ENCODE assay signal across 8 mouse cellular contexts in genomic region chr4:120032320-120032983, GRCm38 (mm10). TPM values are rescaled to one million over a fixed set of nuclear protein-coding genes. Genes with fewer than 3 reads are reported as not detected.
DNase-seq lines count a peak whose midpoint lies in the region; ATAC-seq and TF ChIP-seq lines count a peak whose summit lies in the region.

No protein-coding gene starts in this region.

- H3K4me1 ChIP-seq in ES-E14 (ENCODE audit: control insufficient read depth in 2 of 2, insufficient read depth in 2 of 2, low read length in 2 of 2, poor library complexity in 1 of 2), result 0 out of 4 replicates have a peak, but pooled peaks cover 0 to 2% of the 10 kb centered on the region in 2 experiments
- peaks cover 20% of the 10 kb centered on the region for H3K4me1 ChIP-seq in cerebellum, adult 2 months (ENCODE audit: control insufficient read depth, insufficient read depth, low read length)
- H3K4me1 ChIP-seq in hindbrain, embryonic 13.5 days (replicated peaks), result peaks cover 28% of the 10 kb centered on the region
- H3K4me1 ChIP-seq in lung, postnatal 0 days (ENCODE audit: insufficient read depth, low read depth, low read length), result no peaks in the 10 kb centered on the region; the same call in 1 of the 2 replicates

- H3K27me3 ChIP-seq in cerebellum, adult 2 months (ENCODE audit: control insufficient read depth, insufficient read depth, low read length), result no peaks in the 10 kb centered on the region
- peaks cover 73% of the 10 kb centered on the region for H3K27me3 ChIP-seq in hindbrain, embryonic 13.5 days
- H3K27me3 ChIP-seq in lung, postnatal 0 days (replicated peaks; ENCODE audit: insufficient read depth, low read length), result no peaks in the 10 kb centered on the region; the same call in 1 of the 2 replicates

- no peak for TF ChIP-seq EP300 in lung, postnatal 0 days (IDR thresholded peaks at IDR 0.05)

- DNase-seq in ES-E14 (ENCODE audit: low read depth, low spot score), result peak; percentile 22
- DNase-seq in cerebellum, adult 2 months, result peak; percentile 58 to 75
- peak; percentile 59 to 63 for DNase-seq in frontal cortex, postnatal 10 days (ENCODE audit: low spot score in 2 of 2)
- peak; percentile 49 to 56 for DNase-seq in layer of hippocampus, postnatal 25 days (ENCODE audit: extremely low spot score in 1 of 2, low spot score in 1 of 2)
- peak; percentile 85 for DNase-seq in lung, postnatal 0 days (ENCODE audit: low spot score)
- DNase-seq in ovary, postnatal 36 days (ENCODE audit: low spot score), result peak; percentile 44
- peak; percentile 81 for DNase-seq in thymus, postnatal 25 days

- 0 out of 2 replicates have a peak overlapping the region, but pooled peaks have one; percentile 12 for H3K9ac ChIP-seq in ES-E14 (ENCODE audit: insufficient read depth, low read depth, low read length, poor library complexity, severe bottlenecking)
- peak overlapping the region; percentile 82 for H3K9ac ChIP-seq in hindbrain, embryonic 13.5 days
- no peak overlapping the region for H3K9ac ChIP-seq in lung, postnatal 0 days (replicated peaks; ENCODE audit: low read depth)

- in situ Hi-C loops in ES-E14 (cut with MboI; ENCODE audit: low sequenced_read_pairs in 2 of 2, unreplicated experiment in 2 of 2), result no loop called here

- H3K4me2 ChIP-seq in hindbrain, embryonic 13.5 days, result peak overlapping the region; percentile 92
- peak overlapping the region; percentile 91 for H3K4me2 ChIP-seq in lung, postnatal 0 days (replicated peaks; ENCODE audit: low read depth, low read length)

- peak overlapping the region; percentile 59 to 77 for H3K4me3 ChIP-seq in ES-E14 (ENCODE audit: insufficient read depth in 1 of 2, low read depth in 1 of 2, low read length in 2 of 2, poor library complexity in 1 of 2, severe bottlenecking in 1 of 2)
- peak overlapping the region; percentile 64 for H3K4me3 ChIP-seq in cerebellum, adult 2 months (replicated peaks; ENCODE audit: insufficient read depth, low read depth, low read length)
- H3K4me3 ChIP-seq in hindbrain, embryonic 13.5 days, result peak overlapping the region; percentile 63
- peak overlapping the region; percentile 58 for H3K4me3 ChIP-seq in lung, postnatal 0 days (ENCODE audit: low read depth, low read length)

- no peaks in the 10 kb centered on the region for H3K36me3 ChIP-seq in ES-E14 (ENCODE audit: control insufficient read depth, insufficient read depth, low read length, poor library complexity, severe bottlenecking)
- H3K36me3 ChIP-seq in hindbrain, embryonic 13.5 days, result no peaks in the 10 kb centered on the region
- no peaks in the 10 kb centered on the region for H3K36me3 ChIP-seq in lung, postnatal 0 days (ENCODE audit: insufficient read depth, low read length)

- ATAC-seq in hindbrain, embryonic 13.5 days (ENCODE audit: low FRiP score), result peak; percentile 77
- ATAC-seq in lung, postnatal 0 days, result peak; percentile 92

- no peak for TF ChIP-seq POLR2A in cerebellum, adult 2 months (IDR thresholded peaks at IDR 0.05; ENCODE audit: borderline replicate concordance, insufficient read depth, low read length)

- WGBS in cerebellum, adult 2 months, result 3% methylated on average over 70 of the region's 70 CpGs
- WGBS in hindbrain, embryonic 13.5 days, result under 1% methylated on average over 51 of the region's 70 CpGs
- under 1% methylated on average over 34 of the region's 70 CpGs for WGBS in lung, postnatal 0 days

- no peak overlapping the region for H3K27ac ChIP-seq in ES-E14 (ENCODE audit: insufficient read depth, low read depth, low read length, poor library complexity, severe bottlenecking)
- no peak overlapping the region; the same call in 1 of the 2 replicates for H3K27ac ChIP-seq in cerebellum, adult 2 months (ENCODE audit: insufficient read depth, low read length)
- peak overlapping the region; percentile 70 for H3K27ac ChIP-seq in hindbrain, embryonic 13.5 days
- peak overlapping the region; percentile 72 for H3K27ac ChIP-seq in lung, postnatal 0 days (ENCODE audit: low read length)

- no peak for TF ChIP-seq CTCF in cerebellum, adult 2 months (IDR thresholded peaks at IDR 0.05; ENCODE audit: borderline replicate concordance, insufficient read depth, low read depth, low read length)
- TF ChIP-seq CTCF in lung, postnatal 0 days (IDR thresholded peaks at IDR 0.05), result no peak

- H3K9me3 ChIP-seq in ES-E14 (ENCODE audit: control insufficient read depth, insufficient read depth, low read depth, low read length), result no peaks in the 10 kb centered on the region
- H3K9me3 ChIP-seq in hindbrain, embryonic 13.5 days, result no peaks in the 10 kb centered on the region
- no peaks in the 10 kb centered on the region for H3K9me3 ChIP-seq in lung, postnatal 0 days (ENCODE audit: low read length)

TF ChIP-seq in ES-E14, 5 proteins besides CTCF, POLR2A, EP300 and RAD21:
- TF ChIP-seq MAFK (IDR thresholded peaks at IDR 0.05; ENCODE audit: insufficient read depth, low read depth, low read length) (no peak), ZC3H11A (IDR thresholded peaks at IDR 0.05; ENCODE audit: borderline replicate concordance, low read depth, low read length) (no peak), HCFC1 (IDR thresholded peaks at IDR 0.05; ENCODE audit: borderline replicate concordance, insufficient read depth, low read length) (no peak), ZNF384 (IDR thresholded peaks at IDR 0.05; ENCODE audit: low read depth, low read length) (no peak), CHD2 (IDR thresholded peaks at IDR 0.05; ENCODE audit: low read depth, low read length) (no peak)

RNA-seq across cellular contexts. Expression of gene AL607142.1, which starts 32.3 kb away (rescaled TPM):
- total RNA-seq in ES-E14 (2012; rRNA removed), result not detected in 2 replicates
- not detected in 2 replicates for polyA plus RNA-seq in cerebellum, adult 2 months (2012; rRNA removed)
- not detected in 2 replicates for polyA plus RNA-seq in hindbrain, embryonic 13.5 days (2015; fragmentation: Nextera tagmentation; extraction: Ambion mirVana)
- not detected for total RNA-seq in layer of hippocampus, postnatal 25 days (2021)
- polyA plus RNA-seq in lung, postnatal 0 days (2015; fragmentation: Nextera tagmentation; extraction: Ambion mirVana), result not detected in 2 replicates

Comparison
In these comparisons a context has a peak if more than half of its experiments do, and no peak if none do; other contexts are left out.
1. DNase-seq: peak in every context shown above with its lines; median percentile 85 in lung, postnatal 0 days; 81 in thymus, postnatal 25 days; 66 in cerebellum, adult 2 months; 61 in frontal cortex, postnatal 10 days; 52 in layer of hippocampus, postnatal 25 days; 44 in ovary, postnatal 36 days; 22 in ES-E14.
2. H3K27ac ChIP-seq: peak in hindbrain, embryonic 13.5 days (single experiment) and lung, postnatal 0 days (single experiment); none in ES-E14 (single experiment) and cerebellum, adult 2 months (single experiment).
3. Peak in every context shown above with its lines, with median percentiles within 50 percentile points of each other: H3K4me3 ChIP-seq.